Mouse (Mus musculus) embryonic facial prominence, embryonic 11.5 days (tissue): ENCODE results near the gene Ugt1a6b. TPM values are rescaled to one million over a fixed set of nuclear protein-coding genes. Genes with fewer than 3 reads are reported as not detected.

Source experiments
- ATAC-seq: fragments of 200-750 bp; cut with Nextera tagmentation; replicated peaks from 2 replicates; pipeline ENCODE4 v1.8.0; 2017; ENCODE audit warnings: low read depth; ENCODE audit not compliant: insufficient number of reproducible peaks, low FRiP score, low TSS enrichment
- DNase-seq: peaks from one replicate; pipeline ENCODE4 v3.0.0-alpha.2; 2015; ENCODE audit warnings: low spot score
- H3K27ac ChIP-seq: fragments of 300-500 bp; sonication (generic); replicated peaks from 2 replicates; pipeline ENCODE4 v1.5.1; 2014; ENCODE audit warnings: mild to moderate bottlenecking, low read depth, low read length, control low read depth
- H3K27me3 ChIP-seq: fragments of 300-500 bp; sonication (generic); 2 replicates; pipeline ENCODE4 v1.6.1; 2014; ENCODE audit warnings: mild to moderate bottlenecking, low read length, moderate library complexity, mixed read lengths; ENCODE audit not compliant: control insufficient read depth, insufficient read depth
- H3K36me3 ChIP-seq: fragments of 300-500 bp; sonication (generic); replicated peaks from 2 replicates; pipeline ENCODE4 v1.6.1; 2014; ENCODE audit warnings: low read depth, mild to moderate bottlenecking, low read length, moderate library complexity, mixed read lengths; ENCODE audit not compliant: control insufficient read depth, insufficient read depth
- H3K4me1 ChIP-seq: fragments of 300-500 bp; sonication (generic); 2 replicates; pipeline ENCODE4 v1.6.1; 2014; ENCODE audit warnings: low read length, mixed read lengths; ENCODE audit not compliant: control insufficient read depth, insufficient read depth
- H3K4me2 ChIP-seq: fragments of 300-500 bp; sonication (generic); 2 replicates; pipeline ENCODE4 v1.6.1; 2014; ENCODE audit warnings: low read depth, mild to moderate bottlenecking, control low read depth, low read length, moderate library complexity
- H3K4me3 ChIP-seq: fragments of 300-500 bp; sonication (generic); 2 replicates; pipeline ENCODE4 v1.5.1; 2014; ENCODE audit warnings: low read depth, low read length, control low read depth
- H3K9ac ChIP-seq: fragments of 300-500 bp; sonication (generic); replicated peaks from 2 replicates; pipeline ENCODE4 v1.6.1; 2014; ENCODE audit warnings: mild to moderate bottlenecking, control low read depth, low read length
- H3K9me3 ChIP-seq: fragments of 300-500 bp; sonication (generic); replicated peaks from 2 replicates; pipeline ENCODE4 v1.6.1; 2016; ENCODE audit warnings: mild to moderate bottlenecking, low read length, inconsistent platforms, mixed read lengths; ENCODE audit not compliant: control insufficient read depth
- WGBS: fragments of 180-500 bp; shearing (Covaris S2); extraction: QIAGEN DNeasy Blood & Tissue Kit; methylation state at CpG from one replicate; pipeline ENCODE4 v1.1.7; 2014; 5-methylcytosine and 5-hydroxymethylcytosine counted together
- polyA plus RNA-seq: library from polyadenylated mRNA; unstranded; fragments of >200 nt; fragmentation: Nextera tagmentation; extraction: Ambion mirVana; gene quantifications from 2 replicates; pipeline ENCODE4 v1.2.1, GENCODE M21; 2014

The Ugt1a6b gene
- polyA plus RNA-seq, 1 experiment from 2014 or later: not detected

DNA sequence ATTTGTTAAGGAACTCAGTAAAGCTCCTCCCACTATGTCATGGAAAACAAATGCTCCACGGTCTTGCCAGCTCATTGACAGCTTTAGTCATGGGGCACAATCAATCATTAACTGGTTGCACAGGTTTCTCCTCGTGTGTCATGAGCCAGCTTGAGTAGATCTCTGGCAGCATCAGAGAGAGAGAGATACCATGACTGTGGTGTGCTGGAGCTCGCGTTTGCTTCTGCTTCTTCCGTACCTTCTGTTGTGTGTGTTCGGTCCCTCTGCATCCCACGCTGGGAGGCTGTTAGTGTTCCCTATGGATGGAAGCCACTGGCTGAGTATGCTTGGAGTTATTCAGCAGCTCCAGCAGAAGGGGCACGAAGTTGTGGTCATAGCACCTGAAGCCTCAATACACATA is 108.8 kb downstream of the Ugt1a6b start, which contains the start of gene Ugt1a1:
Gene Ugt1a1, plus strand, starts transcription at position 148 of the 400 bp plus-strand sequence.
- Histone ChIP-seq H3K4me3 (no peak within 1 kb of the TSS), H3K27ac (no peak within 1 kb of the TSS), H3K27me3 (no peaks in the 10 kb centered on the region), H3K4me1 (no peaks in the 10 kb centered on the region), H3K9ac (no peak within 1 kb of the TSS), H3K9me3 (peaks cover 43% of the 10 kb centered on the region), H3K36me3 (no peaks in the 10 kb centered on the region), H3K4me2 (no peak within 1 kb of the TSS)
- DNase-seq (peak; percentile 5), ATAC-seq (no peak)
- 72% methylated on average over 8 of the region's 8 CpGs for WGBS

DNA sequence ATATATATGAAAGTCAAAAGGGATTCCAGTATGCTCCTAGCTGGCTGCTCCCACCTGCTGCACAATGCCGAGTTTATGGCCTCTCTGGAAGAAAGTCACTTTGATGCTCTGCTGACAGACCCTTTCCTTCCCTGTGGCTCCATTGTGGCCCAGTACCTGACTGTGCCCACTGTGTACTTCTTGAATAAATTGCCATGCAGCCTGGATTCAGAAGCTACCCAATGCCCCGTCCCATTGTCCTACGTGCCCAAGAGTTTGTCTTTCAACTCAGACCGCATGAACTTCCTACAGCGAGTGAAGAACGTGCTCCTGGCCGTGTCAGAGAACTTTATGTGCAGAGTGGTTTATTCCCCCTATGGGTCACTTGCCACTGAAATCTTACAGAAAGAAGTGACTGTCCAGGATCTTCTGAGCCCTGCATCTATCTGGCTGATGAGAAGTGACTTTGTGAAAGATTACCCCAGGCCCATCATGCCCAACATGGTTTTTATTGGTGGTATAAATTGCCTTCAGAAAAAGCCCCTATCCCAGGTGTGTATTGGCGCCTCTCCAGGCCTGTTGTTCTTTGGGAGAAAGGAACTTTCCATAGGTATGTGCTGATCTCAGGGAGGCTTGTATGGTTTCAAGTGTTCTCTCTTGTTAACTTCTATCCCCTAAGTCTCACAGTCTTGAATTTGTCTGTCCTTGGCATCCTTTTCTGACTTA is 109.4 kb downstream of the Ugt1a6b start:
- no peak overlapping the region for H3K9ac ChIP-seq
- H3K4me1 ChIP-seq: no peaks in the 10 kb centered on the region
- H3K36me3 ChIP-seq: no peaks in the 10 kb centered on the region
- no peak overlapping the region for H3K4me3 ChIP-seq
- H3K27me3 ChIP-seq: no peaks in the 10 kb centered on the region
- peaks cover 50% of the 10 kb centered on the region for H3K9me3 ChIP-seq
- H3K27ac ChIP-seq: no peak overlapping the region
- ATAC-seq (no peak), DNase-seq (peak; percentile 1)
- no peak overlapping the region for H3K4me2 ChIP-seq
- 61% methylated on average over 8 of the region's 8 CpGs for WGBS

DNA sequence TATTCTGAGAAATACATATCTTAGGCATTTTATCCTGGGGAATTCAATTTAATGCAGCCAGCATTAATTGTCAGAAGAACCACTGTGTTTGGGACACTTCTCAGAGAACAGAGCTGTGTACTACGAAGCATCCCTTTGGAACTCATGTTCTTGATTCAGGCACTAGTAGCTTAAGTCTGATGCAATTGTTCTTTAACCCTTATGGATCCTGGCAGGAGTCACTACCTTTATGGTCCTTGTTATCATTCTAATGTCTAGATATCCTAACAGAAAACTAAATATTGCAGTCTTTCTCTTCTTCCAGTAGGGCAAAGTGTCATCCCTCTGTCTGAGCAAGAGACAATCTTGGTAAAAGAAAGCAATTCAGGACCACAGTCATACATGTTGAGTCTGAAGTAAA is 110.0 kb downstream of the Ugt1a6b start:
- no peak overlapping the region for H3K4me2 ChIP-seq
- WGBS: 84% methylated on average over 1 of the region's 1 CpGs
- peaks cover 52% of the 10 kb centered on the region for H3K9me3 ChIP-seq
- no peak overlapping the region for H3K27ac ChIP-seq
- H3K4me1 ChIP-seq: no peaks in the 10 kb centered on the region
- H3K4me3 ChIP-seq: no peak overlapping the region
- ATAC-seq (no peak), DNase-seq (no peak)
- H3K9ac ChIP-seq: no peak overlapping the region
- no peaks in the 10 kb centered on the region for H3K36me3 ChIP-seq
- no peaks in the 10 kb centered on the region for H3K27me3 ChIP-seq

DNA sequence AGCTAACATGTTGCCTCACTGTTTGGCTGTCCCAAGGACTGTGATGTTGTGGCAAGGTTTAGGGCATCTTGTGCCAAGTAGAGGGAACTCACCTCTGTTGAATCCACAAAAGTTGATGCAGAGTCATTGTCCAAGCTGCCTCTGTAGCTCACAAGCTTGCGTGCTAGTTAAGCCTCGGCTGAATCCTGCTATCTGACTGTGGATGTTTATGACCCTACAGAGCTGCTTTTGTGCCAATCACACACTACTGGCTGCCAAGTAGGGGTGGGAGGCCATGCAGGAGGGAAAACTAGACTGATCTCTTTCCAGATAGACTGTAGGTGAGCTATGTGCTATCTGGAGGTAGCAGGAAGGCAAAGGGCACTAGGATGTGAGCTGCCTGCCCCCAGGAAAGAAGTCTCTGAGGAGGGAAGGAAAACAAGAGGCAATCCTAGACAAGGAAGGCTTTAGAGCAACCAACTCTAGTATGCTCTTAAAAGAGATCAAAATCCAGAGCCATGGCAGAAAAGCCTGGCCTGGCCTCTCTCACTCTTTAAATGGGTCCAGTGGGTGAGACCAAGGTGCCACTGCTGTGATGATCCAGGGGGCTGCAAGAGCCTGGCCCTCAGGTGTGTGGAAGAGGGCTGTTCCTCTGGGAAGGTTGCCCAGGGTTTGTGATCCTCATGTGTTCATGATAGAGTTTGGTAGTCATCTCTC is 110.9 kb downstream of the Ugt1a6b start:
- WGBS: 79% methylated on average over 2 of the region's 2 CpGs
- ATAC-seq: peak; percentile 16

DNA sequence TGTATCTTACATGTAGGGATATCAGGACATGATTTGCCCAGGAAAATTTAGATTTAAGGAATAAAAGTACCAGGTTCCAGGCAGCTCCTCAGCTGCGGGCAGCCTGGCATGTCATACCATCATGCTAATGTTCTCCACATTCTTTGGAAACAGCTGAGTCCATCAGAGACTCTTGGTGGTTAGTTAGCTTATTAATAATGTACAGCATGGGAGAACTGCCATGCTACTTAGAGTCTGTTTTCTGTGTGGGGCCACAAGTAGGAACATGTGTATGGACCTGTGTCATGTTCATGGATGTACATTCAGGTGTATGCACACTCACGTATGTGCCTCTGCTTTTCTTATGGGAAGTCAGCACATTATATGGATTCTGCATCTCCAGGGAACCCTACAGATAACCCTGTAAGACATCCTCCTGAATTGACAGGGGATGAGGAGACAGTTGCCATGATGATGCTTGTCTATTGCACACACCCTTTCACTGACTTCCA is 111.5 kb downstream of the Ugt1a6b start:
- 76% methylated on average over 2 of the region's 2 CpGs for WGBS
- DNase-seq (no peak), ATAC-seq (no peak)
- no peaks in the 10 kb centered on the region for H3K36me3 ChIP-seq
- no peak overlapping the region for H3K27ac ChIP-seq
- H3K4me3 ChIP-seq: no peak overlapping the region
- peaks cover 52% of the 10 kb centered on the region for H3K9me3 ChIP-seq
- no peak overlapping the region for H3K9ac ChIP-seq
- no peaks in the 10 kb centered on the region for H3K4me1 ChIP-seq
- no peaks in the 10 kb centered on the region for H3K27me3 ChIP-seq
- H3K4me2 ChIP-seq: no peak overlapping the region

More for the DNA sequence above, 110.9 kb downstream of the Ugt1a6b start:
- DNase-seq: peak; percentile 11
- no peaks in the 10 kb centered on the region for H3K27me3 ChIP-seq
- no peak overlapping the region for H3K9ac ChIP-seq
- no peaks in the 10 kb centered on the region for H3K4me1 ChIP-seq
- H3K4me3 ChIP-seq: no peak overlapping the region
- no peak overlapping the region for H3K4me2 ChIP-seq
- H3K36me3 ChIP-seq: no peaks in the 10 kb centered on the region
- H3K27ac ChIP-seq: no peak overlapping the region
- H3K9me3 ChIP-seq: peaks cover 52% of the 10 kb centered on the region

DNA sequence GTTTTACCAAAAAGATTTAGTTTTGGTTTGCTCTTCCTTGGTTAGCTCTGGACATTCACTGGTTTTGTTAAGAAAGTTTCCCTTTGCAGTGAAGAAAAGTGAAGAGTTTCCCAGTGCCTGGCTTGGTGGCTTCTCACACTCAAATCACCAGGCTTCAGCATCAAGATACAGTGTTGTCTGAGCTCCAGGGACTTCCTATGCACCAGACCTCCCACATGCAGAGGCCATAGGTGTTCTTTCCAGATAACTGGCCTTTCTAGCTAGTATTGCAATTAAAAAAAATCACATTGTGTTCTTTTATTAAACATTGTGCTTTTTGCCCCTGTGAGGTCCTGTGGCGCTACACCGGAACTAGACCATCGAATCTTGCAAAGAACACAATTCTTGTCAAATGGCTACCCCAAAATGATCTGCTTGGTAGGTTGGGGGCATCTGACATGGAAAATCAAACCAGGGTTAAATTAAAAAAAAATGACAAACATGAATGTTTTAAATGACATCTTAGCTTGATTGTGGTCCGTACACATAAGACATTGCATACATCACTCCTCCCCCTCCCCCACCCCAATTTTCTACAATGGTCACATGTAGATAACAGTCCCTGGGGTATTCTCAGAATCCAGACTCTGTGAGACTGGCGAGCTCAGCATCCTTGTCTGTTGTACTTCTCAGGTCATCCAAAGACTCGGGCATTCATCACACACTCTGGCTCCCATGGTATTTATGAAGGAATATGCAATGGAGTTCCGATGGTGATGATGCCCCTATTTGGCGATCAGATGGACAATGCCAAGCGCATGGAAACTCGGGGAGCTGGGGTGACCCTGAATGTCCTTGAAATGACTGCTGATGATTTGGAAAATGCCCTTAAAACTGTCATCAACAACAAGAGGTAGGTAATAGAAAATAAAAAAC is 112.7 kb downstream of the Ugt1a6b start:
- H3K9ac ChIP-seq: no peak overlapping the region
- H3K4me3 ChIP-seq: no peak overlapping the region
- 73% methylated on average over 10 of the region's 10 CpGs for WGBS
- ATAC-seq (0 out of 2 replicates have a peak, but pooled peaks have one; percentile 5), DNase-seq (peak; percentile 6)
- no peaks in the 10 kb centered on the region for H3K36me3 ChIP-seq
- H3K4me2 ChIP-seq: no peak overlapping the region
- no peaks in the 10 kb centered on the region for H3K4me1 ChIP-seq
- H3K27me3 ChIP-seq: no peaks in the 10 kb centered on the region
- H3K9me3 ChIP-seq: peaks cover 52% of the 10 kb centered on the region
- H3K27ac ChIP-seq: no peak overlapping the region

DNA sequence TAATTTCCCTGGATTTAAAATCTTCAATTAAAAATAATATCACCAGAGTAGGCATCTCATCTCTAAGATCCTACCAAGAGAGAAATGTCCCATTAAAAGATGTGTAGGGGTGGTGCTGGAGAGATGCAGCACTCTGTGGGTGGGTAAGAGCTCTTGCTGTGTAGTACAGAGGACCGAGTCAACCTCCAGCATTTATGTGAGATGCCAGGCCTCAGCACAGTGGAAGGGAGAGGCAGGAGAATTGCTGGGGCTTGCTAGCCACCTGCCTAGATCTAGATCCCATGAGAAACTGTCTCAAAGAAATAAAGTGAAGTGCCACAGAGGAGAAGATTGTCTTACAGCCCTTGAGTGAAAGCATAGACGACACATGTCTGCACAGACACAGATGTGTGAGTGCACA is 113.5 kb downstream of the Ugt1a6b start:
- H3K4me1 ChIP-seq: no peaks in the 10 kb centered on the region
- H3K4me3 ChIP-seq: no peak overlapping the region
- H3K4me2 ChIP-seq: no peak overlapping the region
- no peak for ATAC-seq
- no peak overlapping the region for H3K9ac ChIP-seq
- no peaks in the 10 kb centered on the region for H3K36me3 ChIP-seq
- H3K9me3 ChIP-seq: peaks cover 49% of the 10 kb centered on the region
- WGBS: 55% methylated on average over 2 of the region's 2 CpGs
- DNase-seq: peak; percentile 0
- H3K27ac ChIP-seq: no peak overlapping the region
- H3K27me3 ChIP-seq: no peaks in the 10 kb centered on the region
